Mouse (Mus musculus) heart, postnatal 36 days (tissue): ENCODE data around the gene Gucy2c. TPM values are rescaled to one million over a fixed set of nuclear protein-coding genes. Genes with fewer than 3 reads are reported as not detected.

Experiments used
- DNase-seq, 2 experiments: peaks; one replicate each; pipeline ENCODE4 v3.0.0; 2021 to 2022
- intact Hi-C: fragments of 180-260 bp; cut with DNase I; formaldehyde crosslinking; loops from one replicate; pipeline ENCODE4 v1.15.1; 2025
- microRNA-seq, 2 experiments: library from miRNA; unstranded; fragments of <30 nt; microRNA quantifications; one replicate each; pipeline ENCODE4 v1.2.0; 2021; ENCODE audit warnings: borderline number of aligned reads in 2 of 2
- total RNA-seq, 2 experiments: library from RNA; stranded (reverse); gene quantifications; 2 replicates each; pipeline ENCODE4 v1.2.3; 2021

Gucy2c gene
- total RNA-seq, 2 experiments from 2014 or later, result not detected

- intact Hi-C loops, result no loop called here
- DNase-seq, result no peak
Observed at GRCm38 (mm10) chr6:136674935-136675334, 106.6 kb downstream of the Gucy2c start.

GRCm38 (mm10) chr6:136672467-136672866 is 109.1 kb downstream of the Gucy2c start:
- DNase-seq, result peak; percentile 56 to 63
- intact Hi-C loops, result no loop called here

GRCm38 (mm10) chr6:136669274-136669673 is 112.3 kb downstream of the Gucy2c start:
- intact Hi-C loops, result no loop called here

GRCm38 (mm10) chr6:136668266-136668986 is 113.1 kb downstream of the Gucy2c start:
- intact Hi-C loops, result no loop called here
- DNase-seq, result no peak

More at GRCm38 (mm10) chr6:136669274-136669673, 112.3 kb downstream of the Gucy2c start:
- no peak for DNase-seq

GRCm38 (mm10) chr6:136662063-136662462 is 119.5 kb downstream of the Gucy2c start:
- intact Hi-C loops, result no loop called here
- peak in 1 of 2 experiments; percentile 10 for DNase-seq

- intact Hi-C loops, result no loop called here
Observed at GRCm38 (mm10) chr6:136661706-136662016, 119.9 kb downstream of the Gucy2c start, which contains the start of gene Plbd1. TSS of gene Plbd1 (minus strand) at chr6:136661928.

GRCm38 (mm10) chr6:136660831-136661705 is 120.5 kb downstream of the Gucy2c start:
- DNase-seq, result peak in 1 of 2 experiments; percentile 17
- intact Hi-C loops, result no loop called here

More at GRCm38 (mm10) chr6:136661706-136662016, 119.9 kb downstream of the Gucy2c start, which contains the start of gene Plbd1:
- DNase-seq, result peak; percentile 67 to 74

- DNase-seq, result no peak
- intact Hi-C loops, result no loop called here
Observed at GRCm38 (mm10) chr6:136659226-136659625, 122.3 kb downstream of the Gucy2c start.

GRCm38 (mm10) chr6:136658303-136658702 is 123.3 kb downstream of the Gucy2c start:
- DNase-seq, result no peak
- intact Hi-C loops, result no loop called here

GRCm38 (mm10) chr6:136655786-136656185 is 125.8 kb downstream of the Gucy2c start:
- no peak for DNase-seq
- intact Hi-C loops, result no loop called here

GRCm38 (mm10) chr6:136654470-136654869 is 127.1 kb downstream of the Gucy2c start:
- no peak for DNase-seq
- intact Hi-C loops, result no loop called here

GRCm38 (mm10) chr6:136653331-136653730 is 128.2 kb downstream of the Gucy2c start:
- intact Hi-C loops, result no loop called here
- DNase-seq, result no peak

GRCm38 (mm10) chr6:136650664-136651063 is 130.9 kb downstream of the Gucy2c start:
- intact Hi-C loops, result no loop called here
- no peak for DNase-seq

- intact Hi-C loops, result no loop called here
- DNase-seq, result no peak
Observed at GRCm38 (mm10) chr6:136647455-136647861, 134.1 kb downstream of the Gucy2c start.

Small RNA genes within 50 kb of the gene (microRNA-seq; reads per million reads assigned to microRNA genes)
- gene Gm44364, result 0 reads per million in 2 experiments

Other genes with a start within 250 kb of the Gucy2c start
- gene Plbd1, start 119.8 kb downstream of the Gucy2c start, total RNA-seq, result 10 to 100 TPM; 46.5 TPM
- 1 to 10 TPM; 8.2 to 8.5 TPM for gene Hist4h4, start 22.6 kb upstream of the Gucy2c start, total RNA-seq
- 10 to 100 TPM; 29.9 to 30.9 TPM for gene H2afj, start 26.5 kb upstream of the Gucy2c start, total RNA-seq
- gene BC049715, start 45.9 kb upstream of the Gucy2c start, total RNA-seq, result under 1 TPM; 0.27 to 0.36 TPM
- 10 to 100 TPM; 63.3 to 64.1 TPM for gene Wbp11, start 46.5 kb upstream of the Gucy2c start, total RNA-seq
- gene Smco3, start 53.7 kb upstream of the Gucy2c start, total RNA-seq, result not detected
- 10 to 100 TPM; 21.9 to 26.1 TPM for gene Art4, start 76.0 kb upstream of the Gucy2c start, total RNA-seq
- 100 to 1,000 TPM; 344 to 476 TPM for gene Mgp, start 94.1 kb upstream of the Gucy2c start, total RNA-seq
- not detected for gene Erp27, start 140.4 kb upstream of the Gucy2c start, total RNA-seq
- gene Pde6h, start 142.1 kb upstream of the Gucy2c start, total RNA-seq, result not detected
- gene Arhgdib, start 160.1 kb upstream of the Gucy2c start, total RNA-seq, result 10 to 100 TPM; 25.5 to 27.2 TPM